In the genomic region with DNA sequence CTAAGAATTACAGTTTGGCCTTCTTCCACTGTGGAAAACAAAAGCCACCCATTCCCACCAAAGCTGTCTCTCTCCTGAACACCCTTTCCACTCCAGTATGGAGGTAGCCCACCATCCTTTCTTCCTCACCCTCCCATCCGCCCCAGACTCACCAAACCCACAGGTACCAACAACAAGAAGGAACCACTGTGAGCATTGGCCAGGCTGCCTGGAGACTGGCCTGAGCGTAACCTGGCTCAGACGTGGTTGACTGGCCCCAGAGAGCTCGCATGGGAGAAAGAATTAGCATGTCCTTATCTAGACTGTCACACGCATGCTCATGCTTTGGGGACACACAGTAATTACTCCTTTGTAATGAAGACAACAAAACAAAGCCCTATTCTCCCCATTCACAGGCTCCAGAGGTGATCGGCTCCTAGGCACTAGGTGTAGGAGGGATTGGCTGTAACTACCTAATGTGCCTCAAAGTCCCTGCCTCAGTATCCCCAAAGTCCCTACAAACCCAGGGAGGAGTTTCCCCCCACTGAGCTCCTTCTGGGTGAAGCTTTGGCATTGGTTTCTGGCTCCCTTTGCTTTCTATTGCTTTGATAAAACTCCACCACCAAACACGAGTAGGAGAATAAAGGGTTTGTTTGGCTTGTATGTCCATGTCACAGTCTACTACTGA, we compare ENCODE assay signal across 8 mouse cellular contexts. TPM values are rescaled to one million over a fixed set of nuclear protein-coding genes. Genes with fewer than 3 reads are reported as not detected.
DNase-seq lines count a peak whose midpoint lies in the region; ATAC-seq and TF ChIP-seq lines count a peak whose summit lies in the region.
"Had no signal": no experiment of that assay in that cellular context is flagged by ENCODE, and none has a peak within 500 bp of the region (broad histone marks: within the 10 kb centered on the region; RNA-seq: fewer than 3 reads in every experiment).

No protein-coding gene starts in this region.

- H3K36me3 ChIP-seq in lung, embryonic 14.5 days (ENCODE audit: insufficient read depth): peaks cover 72% of the 10 kb centered on the region
- peaks cover 66% of the 10 kb centered on the region for H3K36me3 ChIP-seq in forebrain, embryonic 13.5 days (ENCODE audit: poor library complexity, severe bottlenecking)
- peaks cover 86% of the 10 kb centered on the region for H3K36me3 ChIP-seq in limb, embryonic 10.5 days
- peaks cover 19% of the 10 kb centered on the region for H3K36me3 ChIP-seq in stomach, embryonic 15.5 days

- no peak overlapping the region for H3K4me2 ChIP-seq in lung, embryonic 14.5 days
- no peak overlapping the region for H3K4me2 ChIP-seq in forebrain, embryonic 13.5 days
- no peak overlapping the region for H3K4me2 ChIP-seq in stomach, embryonic 15.5 days

- no peaks in the 10 kb centered on the region for H3K9me3 ChIP-seq in lung, embryonic 14.5 days (ENCODE audit: low read depth, low read length)
- H3K9me3 ChIP-seq in forebrain, embryonic 13.5 days (replicated peaks): no peaks in the 10 kb centered on the region
- H3K9me3 ChIP-seq in limb, embryonic 10.5 days (replicated peaks): no peaks in the 10 kb centered on the region
- H3K9me3 ChIP-seq in stomach, embryonic 15.5 days: no peaks in the 10 kb centered on the region

- 0 out of 2 replicates have a peak, but pooled peaks cover 8% of the 10 kb centered on the region for H3K4me1 ChIP-seq in lung, embryonic 14.5 days (ENCODE audit: insufficient read depth)
- H3K4me1 ChIP-seq in forebrain, embryonic 13.5 days: peaks cover 34% of the 10 kb centered on the region
- peaks cover 13% of the 10 kb centered on the region for H3K4me1 ChIP-seq in limb, embryonic 10.5 days
- peaks cover 16% of the 10 kb centered on the region; the same call in 1 of the 2 replicates for H3K4me1 ChIP-seq in stomach, embryonic 15.5 days

- H3K27ac ChIP-seq in lung, embryonic 14.5 days (ENCODE audit: low read depth): peak overlapping the region; percentile 94
- peak overlapping the region; percentile 79 for H3K27ac ChIP-seq in forebrain, embryonic 13.5 days
- H3K27ac ChIP-seq in limb, embryonic 10.5 days: peak overlapping the region; percentile 69
- H3K27ac ChIP-seq in stomach, embryonic 15.5 days: peak overlapping the region; percentile 90
- H3K27ac ChIP-seq: liver, embryonic 14.5 days had no signal

- H3K4me3 ChIP-seq in lung, embryonic 14.5 days (ENCODE audit: low read depth, low read length): no peak overlapping the region
- no peak overlapping the region for H3K4me3 ChIP-seq in forebrain, embryonic 13.5 days
- no peak overlapping the region for H3K4me3 ChIP-seq in limb, embryonic 10.5 days
- no peak overlapping the region for H3K4me3 ChIP-seq in stomach, embryonic 15.5 days (replicated peaks)

- 77% methylated on average over 7 of the region's 7 CpGs for WGBS in lung, embryonic 14.5 days
- 25% methylated on average over 7 of the region's 7 CpGs for WGBS in forebrain, embryonic 13.5 days
- WGBS in limb, embryonic 10.5 days: 86% methylated on average over 7 of the region's 7 CpGs
- WGBS in stomach, embryonic 15.5 days: 73% methylated on average over 7 of the region's 7 CpGs

- no peak for TF ChIP-seq CTCF in lung, embryonic 14.5 days (IDR thresholded peaks at IDR 0.05; ENCODE audit: low read depth)

- no peak overlapping the region for H3K9ac ChIP-seq in lung, embryonic 14.5 days
- H3K9ac ChIP-seq in forebrain, embryonic 13.5 days: no peak overlapping the region
- no peak overlapping the region for H3K9ac ChIP-seq in stomach, embryonic 15.5 days
- H3K9ac ChIP-seq: liver, embryonic 14.5 days had no signal

- no peak for DNase-seq in lung, embryonic 14.5 days
- no peak for DNase-seq in lung, adult 18-20 months
- DNase-seq in limb, embryonic 10.5 days (ENCODE audit: low spot score): no peak
- DNase-seq in retina, embryonic 14.5 days (ENCODE audit: low spot score): no peak
- no peak for DNase-seq in right cerebral cortex, postnatal 14 days

- no peaks in the 10 kb centered on the region for H3K27me3 ChIP-seq in lung, embryonic 14.5 days (ENCODE audit: insufficient read depth, low read length)
- H3K27me3 ChIP-seq in forebrain, embryonic 13.5 days: no peaks in the 10 kb centered on the region
- H3K27me3 ChIP-seq in limb, embryonic 10.5 days (ENCODE audit: low read depth, poor library complexity, severe bottlenecking): no peaks in the 10 kb centered on the region
- H3K27me3 ChIP-seq in stomach, embryonic 15.5 days (replicated peaks): no peaks in the 10 kb centered on the region

- ATAC-seq in lung, embryonic 14.5 days (ENCODE audit: insufficient read depth): no peak
- no peak; the same call in none of the 2 replicates for ATAC-seq in forebrain, embryonic 13.5 days
- no peak for ATAC-seq in stomach, embryonic 15.5 days (ENCODE audit: insufficient read depth, low FRiP score, low read depth)

RNA-seq across cellular contexts. Expression of gene Sh3pxd2b, which starts 36.6 kb away (rescaled TPM):
- 31.2 and 31.7 TPM in 2 replicates for polyA plus RNA-seq in lung, embryonic 14.5 days (2014; fragmentation: Nextera tagmentation; extraction: Ambion mirVana)
- 15.7 and 18.6 TPM in 2 replicates for polyA plus RNA-seq in forebrain, embryonic 13.5 days (2015; fragmentation: Nextera tagmentation; extraction: Ambion mirVana)
- polyA plus RNA-seq in limb, embryonic 10.5 days (2016; fragmentation: Nextera tagmentation; extraction: Ambion mirVana): 25.0 and 31.3 TPM in 2 replicates
- 18.6 and 20.3 TPM in 2 replicates for polyA plus RNA-seq in stomach, embryonic 15.5 days (2015; fragmentation: Nextera tagmentation; extraction: Ambion mirVana)
